Mouse (Mus musculus) myocyte (in vitro differentiated cells): ENCODE measurements around the gene Upp2. TPM values are rescaled to one million over a fixed set of nuclear protein-coding genes. Genes with fewer than 3 reads are reported as not detected.

Source experiments
- H3K27me3 ChIP-seq: one replicate; pipeline ENCODE4 v1.6.1; 2011; ENCODE audit not compliant: control insufficient read depth, insufficient read depth, insufficient read length
- H3K36me3 ChIP-seq: one replicate; pipeline ENCODE4 v1.6.1; 2011; ENCODE audit not compliant: control insufficient read depth, insufficient read depth
- H3K4me2 ChIP-seq: one replicate; pipeline ENCODE4 v1.6.1; 2011; ENCODE audit warnings: low read depth, control low read depth
- H3K4me3 ChIP-seq: one replicate; pipeline ENCODE4 v1.5.1; 2011; ENCODE audit warnings: mild to moderate bottlenecking, control low read depth, moderate library complexity
- H3K79me2 ChIP-seq: one replicate; pipeline ENCODE4 v1.6.1; 2011; ENCODE audit not compliant: control insufficient read depth, insufficient read depth
- H3ac ChIP-seq: one replicate; pipeline ENCODE4 v1.6.1; 2011; ENCODE audit not compliant: control insufficient read depth, insufficient read length
- CEBPB ChIP-seq: IDR thresholded peaks from 2 replicates; pipeline ENCODE4 v1.6.1; 2011; ENCODE audit warnings: mild to moderate bottlenecking, moderate library complexity; ENCODE audit not compliant: poor library complexity, insufficient read depth, severe bottlenecking
- E2F4 ChIP-seq: IDR thresholded peaks from one replicate; pipeline ENCODE4 v1.6.1; 2011; ENCODE audit warnings: mild to moderate bottlenecking, control low read depth, moderate library complexity; ENCODE audit not compliant: insufficient read depth
- MAX ChIP-seq: IDR thresholded peaks from one replicate; pipeline ENCODE4 v1.6.1; 2011; ENCODE audit warnings: low read depth, mild to moderate bottlenecking, control low read depth
- MYOD1 ChIP-seq, 3 experiments: IDR thresholded peaks; one replicate each; pipeline ENCODE4 v1.6.1; 2011; ENCODE audit warnings: control low read depth in 2 of 3, low read depth in 2 of 3, mild to moderate bottlenecking in 2 of 3, moderate library complexity in 1 of 3; ENCODE audit not compliant: insufficient read length in 2 of 3, control insufficient read depth in 1 of 3
- MYOG ChIP-seq, 3 experiments: IDR thresholded peaks; one replicate each; pipeline ENCODE4 v1.6.1; 2011; ENCODE audit warnings: control low read depth in 2 of 3, low read depth in 2 of 3, mild to moderate bottlenecking in 2 of 3; ENCODE audit not compliant: insufficient read length in 2 of 3, control insufficient read depth in 1 of 3, insufficient read depth in 1 of 3
- POLR2A ChIP-seq: IDR thresholded peaks from one replicate; pipeline ENCODE4 v1.6.1; 2011; ENCODE audit warnings: low read depth, mild to moderate bottlenecking, control low read depth, moderate library complexity; ENCODE audit not compliant: insufficient read length
- POLR2AphosphoS2 ChIP-seq: IDR thresholded peaks from one replicate; pipeline ENCODE4 v1.6.1; 2011; ENCODE audit warnings: low read depth, control low read depth; ENCODE audit not compliant: insufficient read length
- REST ChIP-seq: IDR thresholded peaks from one replicate; pipeline ENCODE4 v1.6.1; 2011; ENCODE audit warnings: mild to moderate bottlenecking, control low read depth, moderate library complexity; ENCODE audit not compliant: insufficient read depth, insufficient read length
- SRF ChIP-seq: IDR thresholded peaks from one replicate; pipeline ENCODE4 v1.6.1; 2011; ENCODE audit warnings: low read depth; ENCODE audit not compliant: control insufficient read depth, insufficient read length
- TCF12 ChIP-seq: IDR thresholded peaks from one replicate; pipeline ENCODE4 v1.6.1; 2011; ENCODE audit warnings: mild to moderate bottlenecking, control low read depth; ENCODE audit not compliant: poor library complexity, insufficient read depth, severe bottlenecking
- TCF3 ChIP-seq: IDR thresholded peaks from one replicate; pipeline ENCODE4 v1.6.1; 2011; ENCODE audit warnings: low read depth, control low read depth; ENCODE audit not compliant: insufficient read length
- USF1 ChIP-seq: IDR thresholded peaks from one replicate; pipeline ENCODE4 v1.6.1; 2011; ENCODE audit warnings: low read depth, mild to moderate bottlenecking, control low read depth, moderate library complexity
- polyA plus RNA-seq: library from polyadenylated mRNA; unstranded; fragments of >200 nt; fragmentation: generic; extraction: Trizol; gene quantifications from one replicate; pipeline ENCODE4 v1.2.1, GENCODE M21; 2012; ENCODE audit warnings: missing spikeins

The Upp2 gene
- polyA plus RNA-seq, 1 experiment: 8.3 TPM

GRCm38 (mm10) chr2:58565267-58565666 lies 1.8 kb upstream of the Upp2 start:
- peaks cover 79% of the 10 kb centered on the region for H3K79me2 ChIP-seq
- no peaks in the 10 kb centered on the region for H3K27me3 ChIP-seq
- peak overlapping the region; percentile 63 for H3K4me3 ChIP-seq
- no peak overlapping the region for H3ac ChIP-seq
- TF ChIP-seq USF1 (no peak), MAX (no peak), SRF (peak; percentile 53), CEBPB (no peak), MYOD1 (IDR thresholded peaks at IDR 0.05; ENCODE audit: control insufficient read depth in 1 of 3, insufficient read length in 2 of 3, low read depth in 2 of 3) (peak in 1 of 3 experiments; percentile 41), POLR2A (peak; percentile 38), POLR2AphosphoS2 (no peak), TCF12 (no peak), TCF3 (no peak), E2F4 (no peak), MYOG (IDR thresholded peaks at IDR 0.05; ENCODE audit: control insufficient read depth in 1 of 3, insufficient read depth in 1 of 3, insufficient read length in 2 of 3, low read depth in 2 of 3) (peak in 1 of 3 experiments; percentile 33), REST (no peak)
- H3K36me3 ChIP-seq: no peaks in the 10 kb centered on the region
- peak overlapping the region; percentile 96 for H3K4me2 ChIP-seq

- H3K36me3 ChIP-seq: no peaks in the 10 kb centered on the region
- peak overlapping the region; percentile 63 for H3K4me3 ChIP-seq
- no peaks in the 10 kb centered on the region for H3K27me3 ChIP-seq
- peak overlapping the region; percentile 96 for H3K4me2 ChIP-seq
- peaks cover 75% of the 10 kb centered on the region for H3K79me2 ChIP-seq
- TF ChIP-seq MAX (no peak), CEBPB (no peak), POLR2AphosphoS2 (no peak), POLR2A (no peak), SRF (no peak), E2F4 (no peak)
- H3ac ChIP-seq: peak overlapping the region; percentile 84
Observed at GRCm38 (mm10) chr2:58566049-58566409, 1.1 kb upstream of the Upp2 start.

- Histone ChIP-seq H3ac (peak overlapping the region; percentile 84), H3K4me3 (peak overlapping the region; percentile 63), H3K79me2 (peaks cover 74% of the 10 kb centered on the region), H3K4me2 (peak overlapping the region; percentile 96), H3K27me3 (no peaks in the 10 kb centered on the region), H3K36me3 (no peaks in the 10 kb centered on the region)
- TF ChIP-seq POLR2A (peak; percentile 26), MYOD1 (IDR thresholded peaks at IDR 0.05; ENCODE audit: control insufficient read depth in 1 of 3, insufficient read length in 2 of 3, low read depth in 2 of 3) (no peak), USF1 (no peak)
Observed at GRCm38 (mm10) chr2:58566410-58567065, 560 bp upstream of the Upp2 start.

- Histone ChIP-seq H3K79me2 (peaks cover 59% of the 10 kb centered on the region), H3K4me2 (peak overlapping the region; percentile 90), H3K27me3 (no peaks in the 10 kb centered on the region), H3K4me3 (peak overlapping the region; percentile 63), H3K36me3 (no peaks in the 10 kb centered on the region), H3ac (peak overlapping the region; percentile 84)
- TF ChIP-seq MAX: no peak
- no peak for TF ChIP-seq POLR2AphosphoS2
- no peak for TF ChIP-seq USF1
- no peak for TF ChIP-seq SRF
- no peak for TF ChIP-seq POLR2A
- no peak for TF ChIP-seq MYOG (IDR thresholded peaks at IDR 0.05; ENCODE audit: control insufficient read depth in 1 of 3, insufficient read depth in 1 of 3, insufficient read length in 2 of 3, low read depth in 2 of 3)
- no peak for TF ChIP-seq TCF3
- TF ChIP-seq CEBPB: no peak
- TF ChIP-seq MYOD1 (IDR thresholded peaks at IDR 0.05; ENCODE audit: control insufficient read depth in 1 of 3, insufficient read length in 2 of 3, low read depth in 2 of 3): no peak
- no peak for TF ChIP-seq TCF12
- no peak for TF ChIP-seq E2F4
- TF ChIP-seq REST: no peak
Observed at GRCm38 (mm10) chr2:58567866-58568719, 995 bp downstream of the Upp2 start.
